14 mouse cellular contexts compared by ENCODE assay signal in genomic region chr6:18855323-18855722, GRCm38 (mm10). TPM values are rescaled to one million over a fixed set of nuclear protein-coding genes. Genes with fewer than 3 reads are reported as not detected.
"Had no signal": no experiment of that assay in that cellular context is flagged by ENCODE, and none has a peak within 500 bp of the region (broad histone marks: within the 10 kb centered on the region; RNA-seq: fewer than 3 reads in every experiment).

No protein-coding gene starts in this region.

- ATAC-seq: inflammation-experienced regulatory T-cells, adult 6 months; intestine, postnatal 0 days; lung, postnatal 0 days had no signal

- DNase-seq: kidney, adult 8-10 months; kidney, postnatal 36 days; lung, adult 2 months; lung, postnatal 36 days; midbrain, embryonic 14.5 days; thymus, adult 18-20 months; thymus, postnatal 14 days had no signal

RNA-seq across cellular contexts. Expression of gene Ankrd7, which starts 10.8 kb away (rescaled TPM):
- total RNA-seq: layer of hippocampus, adult 8-10 months; layer of hippocampus, postnatal 25 days; monocyte, adult 5-6 weeks; neutrophil, adult 5-6 weeks had no signal
